Mouse (Mus musculus) liver, embryonic 15.5 days (tissue): ENCODE data around the gene Ccdc124. TPM values are rescaled to one million over a fixed set of nuclear protein-coding genes. Genes with fewer than 3 reads are reported as not detected.

Experiments used
- ATAC-seq: fragments of 200-750 bp; cut with Nextera tagmentation; 2 replicates; pipeline ENCODE4 v1.8.0; 2017; ENCODE audit warnings: moderate number of reproducible peaks, mild to moderate bottlenecking, moderate library complexity; ENCODE audit not compliant: insufficient read depth
- H3K27ac ChIP-seq: fragments of 300-500 bp; sonication (generic); replicated peaks from 2 replicates; pipeline ENCODE4 v1.5.1; 2015; ENCODE audit warnings: mild to moderate bottlenecking, inconsistent platforms
- H3K27me3 ChIP-seq: fragments of 300-500 bp; sonication (generic); 2 replicates; pipeline ENCODE4 v1.6.1; 2015; ENCODE audit warnings: mild to moderate bottlenecking, inconsistent platforms
- H3K36me3 ChIP-seq: fragments of 300-500 bp; sonication (generic); replicated peaks from 2 replicates; pipeline ENCODE4 v1.6.1; 2015; ENCODE audit warnings: moderate library complexity, mild to moderate bottlenecking, inconsistent platforms
- H3K4me1 ChIP-seq: fragments of 300-500 bp; sonication (generic); replicated peaks from 2 replicates; pipeline ENCODE4 v1.6.1; 2015; ENCODE audit warnings: inconsistent platforms
- H3K4me2 ChIP-seq: fragments of 300-500 bp; sonication (generic); 2 replicates; pipeline ENCODE4 v1.6.1; 2015; ENCODE audit warnings: moderate library complexity, mild to moderate bottlenecking, inconsistent platforms
- H3K4me3 ChIP-seq: fragments of 300-500 bp; sonication (generic); replicated peaks from 2 replicates; pipeline ENCODE4 v1.5.1; 2015; ENCODE audit warnings: mild to moderate bottlenecking, inconsistent platforms
- H3K9ac ChIP-seq: fragments of 300-500 bp; sonication (generic); 2 replicates; pipeline ENCODE4 v1.6.1; 2015; ENCODE audit warnings: moderate library complexity, mild to moderate bottlenecking, inconsistent platforms
- H3K9me3 ChIP-seq: fragments of 300-500 bp; sonication (generic); replicated peaks from 2 replicates; pipeline ENCODE4 v1.6.1; 2016; ENCODE audit warnings: inconsistent platforms
- WGBS: fragments of 180-500 bp; shearing (Covaris S2); methylation state at CpG from one replicate; pipeline ENCODE4 v1.1.7; 2015; ENCODE audit warnings: mixed read lengths; ENCODE audit not compliant: insufficient replicate concordance; 5-methylcytosine and 5-hydroxymethylcytosine counted together
- polyA plus RNA-seq: library from polyadenylated mRNA; unstranded; fragments of >200 nt; fragmentation: Nextera tagmentation; extraction: Ambion mirVana; gene quantifications from 2 replicates; pipeline ENCODE4 v1.2.1, GENCODE M21; 2015

Gene Ccdc124
- polyA plus RNA-seq, 1 experiment from 2014 or later = 48.1 TPM

- peak; percentile 10; the same call in 1 of the 2 replicates for ATAC-seq
- 19% methylated on average over 40 of the region's 40 CpGs for WGBS
- H3K9ac ChIP-seq = peak overlapping the region; percentile 25; the same call in 1 of the 2 replicates
- H3K4me1 ChIP-seq = peaks cover 82% of the 10 kb centered on the region
- H3K4me3 ChIP-seq = peak overlapping the region; percentile 36
- no peaks in the 10 kb centered on the region for H3K9me3 ChIP-seq
- peak overlapping the region; percentile 48 for H3K27ac ChIP-seq
- peak overlapping the region; percentile 72 for H3K4me2 ChIP-seq
- peaks cover 5% of the 10 kb centered on the region for H3K36me3 ChIP-seq
- H3K27me3 ChIP-seq = peaks cover 18% of the 10 kb centered on the region
Measured at GRCm38 (mm10) chr8:70868559-70869198, 5.1 kb downstream of the Ccdc124 start.

GRCm38 (mm10) chr8:70866566-70866965 lies 7.2 kb downstream of the Ccdc124 start:
- H3K4me2 ChIP-seq = peak overlapping the region; percentile 82
- H3K9ac ChIP-seq = no peak overlapping the region
- no peaks in the 10 kb centered on the region for H3K9me3 ChIP-seq
- peaks cover 39% of the 10 kb centered on the region for H3K27me3 ChIP-seq
- no peak overlapping the region; the same call in 1 of the 2 replicates for H3K4me3 ChIP-seq
- H3K27ac ChIP-seq = peak overlapping the region; percentile 83
- WGBS = 82% methylated on average over 7 of the region's 7 CpGs
- no peak for ATAC-seq
- peaks cover 5% of the 10 kb centered on the region for H3K36me3 ChIP-seq
- H3K4me1 ChIP-seq = peaks cover 82% of the 10 kb centered on the region

- Histone ChIP-seq H3K4me1 (peaks cover 77% of the 10 kb centered on the region), H3K9ac (peak overlapping the region; percentile 16; the same call in 1 of the 2 replicates)
Measured at GRCm38 (mm10) chr8:70866001-70866520, 7.7 kb downstream of the Ccdc124 start.

GRCm38 (mm10) chr8:70865350-70866000 lies 8.3 kb downstream of the Ccdc124 start:
- peak overlapping the region; percentile 73 for H3K4me3 ChIP-seq
- peak overlapping the region; percentile 83 for H3K27ac ChIP-seq
- peak; percentile 89 for ATAC-seq
- under 1% methylated on average over 46 of the region's 46 CpGs for WGBS
- H3K36me3 ChIP-seq = peaks cover 5% of the 10 kb centered on the region
- H3K9me3 ChIP-seq = no peaks in the 10 kb centered on the region
- peak overlapping the region; percentile 67 for H3K9ac ChIP-seq
- H3K27me3 ChIP-seq = peaks cover 49% of the 10 kb centered on the region
- H3K4me1 ChIP-seq = peaks cover 75% of the 10 kb centered on the region
- H3K4me2 ChIP-seq = peak overlapping the region; percentile 82

More at GRCm38 (mm10) chr8:70866001-70866520, 7.7 kb downstream of the Ccdc124 start:
- peak overlapping the region; percentile 73 for H3K4me3 ChIP-seq
- 0 out of 2 replicates have a peak, but pooled peaks have one; percentile 6 for ATAC-seq
- WGBS = 10% methylated on average over 12 of the region's 12 CpGs
- peaks cover 44% of the 10 kb centered on the region for H3K27me3 ChIP-seq
- H3K27ac ChIP-seq = peak overlapping the region; percentile 83
- peaks cover 5% of the 10 kb centered on the region for H3K36me3 ChIP-seq
- peak overlapping the region; percentile 82 for H3K4me2 ChIP-seq
- no peaks in the 10 kb centered on the region for H3K9me3 ChIP-seq

GRCm38 (mm10) chr8:70864712-70865221 lies 9.0 kb downstream of the Ccdc124 start:
- peaks cover 56% of the 10 kb centered on the region for H3K27me3 ChIP-seq
- peak overlapping the region; percentile 82 for H3K4me2 ChIP-seq
- 2% methylated on average over 24 of the region's 24 CpGs for WGBS
- ATAC-seq = no peak
- H3K27ac ChIP-seq = no peak overlapping the region
- H3K4me3 ChIP-seq = peak overlapping the region; percentile 73
- peaks cover 72% of the 10 kb centered on the region for H3K4me1 ChIP-seq
- H3K9ac ChIP-seq = peak overlapping the region; percentile 67
- no peaks in the 10 kb centered on the region for H3K9me3 ChIP-seq
- H3K36me3 ChIP-seq = peaks cover 5% of the 10 kb centered on the region

- H3K9ac ChIP-seq = no peak overlapping the region; the same call in 1 of the 2 replicates
- no peak overlapping the region for H3K27ac ChIP-seq
- H3K4me1 ChIP-seq = peaks cover 71% of the 10 kb centered on the region
- H3K9me3 ChIP-seq = no peaks in the 10 kb centered on the region
- peak overlapping the region; percentile 82 for H3K4me2 ChIP-seq
- H3K4me3 ChIP-seq = peak overlapping the region; percentile 73
- 1% methylated on average over 46 of the region's 46 CpGs for WGBS
- no peak for ATAC-seq
- H3K36me3 ChIP-seq = peaks cover 5% of the 10 kb centered on the region
- peaks cover 63% of the 10 kb centered on the region for H3K27me3 ChIP-seq
Measured at GRCm38 (mm10) chr8:70863956-70864711, 9.6 kb downstream of the Ccdc124 start.

- no peak within 1 kb of the TSS for H3K27ac ChIP-seq
- H3K4me3 ChIP-seq = peak within 1 kb of the TSS; percentile 73
- no peak within 1 kb of the TSS; the same call in 1 of the 2 replicates for H3K9ac ChIP-seq
- peaks cover 3% of the 10 kb centered on the region for H3K36me3 ChIP-seq
- H3K9me3 ChIP-seq = no peaks in the 10 kb centered on the region
- peaks cover 68% of the 10 kb centered on the region for H3K27me3 ChIP-seq
- 2% methylated on average over 55 of the region's 55 CpGs for WGBS
- no peak for ATAC-seq
- H3K4me2 ChIP-seq = peak within 1 kb of the TSS; percentile 82
- peaks cover 70% of the 10 kb centered on the region for H3K4me1 ChIP-seq
Measured at GRCm38 (mm10) chr8:70862824-70863641, 10.7 kb downstream of the Ccdc124 start, which contains the start of gene Kcnn1. Kcnn1 (minus strand) TSS chr8:70863258.

GRCm38 (mm10) chr8:70857516-70857915 lies 16.2 kb downstream of the Ccdc124 start:
- no peak for ATAC-seq
- Histone ChIP-seq H3K9me3 (no peaks in the 10 kb centered on the region), H3K4me3 (no peak overlapping the region), H3K36me3 (no peaks in the 10 kb centered on the region), H3K27ac (no peak overlapping the region), H3K9ac (no peak overlapping the region), H3K27me3 (peaks cover 79% of the 10 kb centered on the region), H3K4me1 (peaks cover 35% of the 10 kb centered on the region), H3K4me2 (no peak overlapping the region)
- WGBS = 29% methylated on average over 4 of the region's 4 CpGs

- H3K27me3 ChIP-seq = peaks cover 74% of the 10 kb centered on the region
- peak overlapping the region; percentile 35; the same call in 1 of the 2 replicates for H3K9ac ChIP-seq
- H3K4me3 ChIP-seq = peak overlapping the region; percentile 53
- H3K27ac ChIP-seq = no peak overlapping the region
- peak; percentile 65; the same call in 1 of the 2 replicates for ATAC-seq
- peak overlapping the region; percentile 86 for H3K4me2 ChIP-seq
- no peaks in the 10 kb centered on the region for H3K36me3 ChIP-seq
- H3K9me3 ChIP-seq = no peaks in the 10 kb centered on the region
- 7% methylated on average over 29 of the region's 33 CpGs for WGBS
- peaks cover 36% of the 10 kb centered on the region for H3K4me1 ChIP-seq
Measured at GRCm38 (mm10) chr8:70856541-70857197, 17.1 kb downstream of the Ccdc124 start.
